Mouse (Mus musculus) NIH3T3 (cell line): ENCODE measurements around the gene B3gnt8.

ENCODE experiments used
- DNase-seq: peaks from one replicate; pipeline ENCODE4 v3.0.0-alpha.2; 2012; ENCODE audit warnings: low read depth

Gene B3gnt8

GRCm38 (mm10) chr7:25658657-25659472 lies 32.4 kb downstream of the B3gnt8 start, which contains the start of the genes Bckdha and Exosc5:
Bckdha (minus strand) TSS chr7:25658981.
Exosc5 (plus strand) TSS chr7:25659164.
- DNase-seq, result peak; percentile 100

- no peak for DNase-seq
These were observed 39.9 kb downstream of the B3gnt8 start for GRCm38 (mm10) chr7:25666381-25666780.

GRCm38 (mm10) chr7:25669158-25669557 lies 42.7 kb downstream of the B3gnt8 start:
- DNase-seq, result no peak

GRCm38 (mm10) chr7:25669631-25670030 lies 43.2 kb downstream of the B3gnt8 start:
- DNase-seq, result no peak

GRCm38 (mm10) chr7:25670096-25670495 lies 43.6 kb downstream of the B3gnt8 start:
- DNase-seq, result no peak

GRCm38 (mm10) chr7:25671686-25672085 lies 45.2 kb downstream of the B3gnt8 start:
- DNase-seq, result no peak

- DNase-seq, result peak; percentile 16
These were observed 46.0 kb downstream of the B3gnt8 start for GRCm38 (mm10) chr7:25672442-25672841.

- no peak for DNase-seq
These were observed 47.8 kb downstream of the B3gnt8 start for GRCm38 (mm10) chr7:25674297-25674696.

GRCm38 (mm10) chr7:25674719-25675300 lies 48.4 kb downstream of the B3gnt8 start, which contains the start of gene Tmem91:
Tmem91 (minus strand) TSS chr7:25675166.
- no peak for DNase-seq

GRCm38 (mm10) chr7:25675405-25675804 lies 49.0 kb downstream of the B3gnt8 start:
- no peak for DNase-seq

- peak; percentile 74 for DNase-seq
These were observed 49.8 kb downstream of the B3gnt8 start for GRCm38 (mm10) chr7:25676085-25676781.

GRCm38 (mm10) chr7:25677013-25677412 lies 50.6 kb downstream of the B3gnt8 start:
- DNase-seq, result no peak

GRCm38 (mm10) chr7:25679971-25680370 lies 53.5 kb downstream of the B3gnt8 start:
- peak; percentile 66 for DNase-seq

GRCm38 (mm10) chr7:25680514-25681258 lies 54.2 kb downstream of the B3gnt8 start, which contains the start of gene B9d2:
B9d2 (plus strand) TSS chr7:25680780.
- DNase-seq, result peak; percentile 97

- no peak for DNase-seq
These were observed 55.1 kb downstream of the B3gnt8 start for GRCm38 (mm10) chr7:25681341-25682231.

GRCm38 (mm10) chr7:25683474-25684180 lies 57.2 kb downstream of the B3gnt8 start:
- DNase-seq, result no peak

GRCm38 (mm10) chr7:25684659-25685058 lies 58.2 kb downstream of the B3gnt8 start:
- DNase-seq, result no peak
